Mouse (Mus musculus) midbrain, embryonic 10.5 days (tissue): Measurements from ENCODE around the gene Mybpc2. TPM values are rescaled to one million over a fixed set of nuclear protein-coding genes. Genes with fewer than 3 reads are reported as not detected.

ENCODE experiments used
- DNase-seq: peaks from one replicate; pipeline ENCODE4 v3.0.0-alpha.2; 2017; ENCODE audit warnings: low spot score
- H3K27ac ChIP-seq: fragments of 300-500 bp; sonication (generic); replicated peaks from 2 replicates; pipeline ENCODE4 v1.5.1; 2016; ENCODE audit warnings: mild to moderate bottlenecking
- H3K27me3 ChIP-seq: fragments of 300-500 bp; sonication (generic); 2 replicates; pipeline ENCODE4 v1.6.1; 2016; ENCODE audit warnings: low read depth, mild to moderate bottlenecking; ENCODE audit not compliant: poor library complexity, severe bottlenecking
- H3K36me3 ChIP-seq: fragments of 300-500 bp; sonication (generic); 2 replicates; pipeline ENCODE4 v1.6.1; 2016; ENCODE audit warnings: mild to moderate bottlenecking, moderate library complexity
- H3K4me1 ChIP-seq: fragments of 300-500 bp; sonication (generic); 2 replicates; pipeline ENCODE4 v1.6.1; 2016
- H3K4me3 ChIP-seq: fragments of 300-500 bp; sonication (generic); 2 replicates; pipeline ENCODE4 v1.5.1; 2016; ENCODE audit warnings: mild to moderate bottlenecking, moderate library complexity
- H3K9me3 ChIP-seq: fragments of 300-500 bp; sonication (generic); replicated peaks from 2 replicates; pipeline ENCODE4 v1.6.1; 2016; ENCODE audit warnings: mild to moderate bottlenecking
- WGBS: fragments of 180-500 bp; shearing (Covaris S2); methylation state at CpG from one replicate; pipeline ENCODE4 v1.1.7; 2016; 5-methylcytosine and 5-hydroxymethylcytosine counted together
- polyA plus RNA-seq: library from polyadenylated mRNA; unstranded; fragments of >200 nt; fragmentation: Nextera tagmentation; extraction: Ambion mirVana; gene quantifications from 2 replicates; pipeline ENCODE4 v1.2.1, GENCODE M21; 2016

Gene Mybpc2
- polyA plus RNA-seq, 1 experiment from 2014 or later = 0.20 TPM

DNA sequence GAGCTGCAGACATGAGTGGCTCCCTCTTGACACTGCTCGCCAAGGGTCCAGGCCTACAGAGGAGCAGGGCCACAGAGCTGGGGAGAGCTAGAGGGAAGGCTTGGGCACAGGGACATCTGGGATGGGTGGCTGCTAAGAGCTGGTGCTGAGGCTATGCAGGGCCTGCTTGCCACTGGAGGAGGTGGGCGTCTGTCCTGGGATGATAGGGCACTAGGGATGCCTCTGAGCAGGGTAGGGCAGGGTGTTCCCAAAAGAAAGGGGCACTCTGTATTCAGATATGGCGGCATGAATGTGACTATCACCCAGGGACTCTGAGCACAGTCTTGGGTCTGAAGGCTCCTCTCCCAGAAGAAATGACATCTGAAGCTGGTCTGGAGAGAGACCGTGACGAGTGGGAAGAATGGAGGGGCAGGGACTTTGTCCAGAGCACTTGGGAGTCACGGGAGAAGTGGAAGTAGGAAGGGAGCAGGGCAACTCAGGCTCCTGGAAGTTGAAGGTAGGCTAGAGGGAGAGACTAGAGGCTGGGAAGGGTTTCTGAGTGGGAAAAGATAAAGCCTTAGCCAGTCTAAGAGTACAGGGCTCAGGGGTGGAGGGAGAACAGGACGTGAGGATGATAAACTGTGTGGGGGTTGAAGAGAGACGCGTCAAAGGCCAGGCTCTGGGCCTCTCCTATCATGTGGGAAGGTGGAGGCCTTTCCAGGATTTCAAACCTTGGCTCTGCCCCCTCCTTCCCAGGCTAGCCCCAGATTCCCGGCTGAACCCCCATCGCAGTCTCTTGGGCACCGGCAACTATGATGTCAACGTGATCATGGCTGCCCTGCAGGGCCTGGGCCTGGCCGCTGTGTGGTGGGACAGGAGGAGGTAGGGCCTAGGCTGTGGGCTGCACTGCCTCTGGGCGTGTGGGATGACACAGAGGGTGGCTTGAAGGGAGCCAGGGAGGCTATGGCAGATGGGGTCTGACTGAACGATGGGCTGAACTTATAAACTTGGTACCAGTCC is 54.5 kb downstream of the Mybpc2 start:
- Histone ChIP-seq H3K4me1 (peaks cover 81% of the 10 kb centered on the region), H3K9me3 (no peaks in the 10 kb centered on the region), H3K27ac (peak overlapping the region; percentile 88), H3K27me3 (peaks cover 12% of the 10 kb centered on the region), H3K36me3 (no peaks in the 10 kb centered on the region), H3K4me3 (peak overlapping the region; percentile 64; the same call in 1 of the 2 replicates)
- WGBS = 88% methylated on average over 16 of the region's 16 CpGs
- no peak for DNase-seq

DNA sequence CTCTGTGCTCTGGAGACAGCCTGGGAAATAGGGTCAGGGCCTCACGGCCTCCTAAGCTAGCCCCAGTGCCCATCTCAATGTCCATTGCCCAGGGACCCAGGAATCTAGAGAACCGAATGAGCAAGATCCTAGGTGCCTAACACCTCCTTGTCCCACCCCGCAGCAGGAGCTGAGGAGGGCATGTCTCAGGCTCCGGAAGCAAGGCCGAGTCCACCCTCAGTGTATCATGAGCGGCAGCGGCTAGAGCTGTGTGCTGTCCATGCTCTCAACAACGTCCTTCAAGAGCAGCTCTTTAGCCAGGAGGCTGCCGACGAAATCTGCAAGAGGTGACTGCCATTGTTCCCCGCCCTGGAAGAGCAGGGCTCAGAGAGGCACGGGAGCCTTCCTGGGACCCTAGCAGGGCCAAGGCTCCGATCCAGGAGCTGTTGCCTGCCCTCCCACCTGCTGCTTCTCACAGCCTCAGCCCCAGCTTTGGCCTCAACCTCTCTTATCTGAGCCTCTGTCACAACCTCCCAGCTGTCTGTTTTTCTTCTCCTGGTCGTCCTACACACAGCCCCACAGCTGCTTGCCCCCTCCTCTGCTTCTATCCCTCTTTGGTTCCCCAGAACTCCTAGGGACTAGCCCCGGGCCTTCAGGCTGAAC is 55.7 kb downstream of the Mybpc2 start:
- Histone ChIP-seq H3K9me3 (no peaks in the 10 kb centered on the region), H3K27ac (peak overlapping the region; percentile 88), H3K27me3 (peaks cover 9% of the 10 kb centered on the region), H3K4me3 (peak overlapping the region; percentile 64), H3K4me1 (peaks cover 82% of the 10 kb centered on the region), H3K36me3 (peaks cover 8% of the 10 kb centered on the region)
- peak; percentile 12 for DNase-seq
- 66% methylated on average over 15 of the region's 15 CpGs for WGBS

DNA sequence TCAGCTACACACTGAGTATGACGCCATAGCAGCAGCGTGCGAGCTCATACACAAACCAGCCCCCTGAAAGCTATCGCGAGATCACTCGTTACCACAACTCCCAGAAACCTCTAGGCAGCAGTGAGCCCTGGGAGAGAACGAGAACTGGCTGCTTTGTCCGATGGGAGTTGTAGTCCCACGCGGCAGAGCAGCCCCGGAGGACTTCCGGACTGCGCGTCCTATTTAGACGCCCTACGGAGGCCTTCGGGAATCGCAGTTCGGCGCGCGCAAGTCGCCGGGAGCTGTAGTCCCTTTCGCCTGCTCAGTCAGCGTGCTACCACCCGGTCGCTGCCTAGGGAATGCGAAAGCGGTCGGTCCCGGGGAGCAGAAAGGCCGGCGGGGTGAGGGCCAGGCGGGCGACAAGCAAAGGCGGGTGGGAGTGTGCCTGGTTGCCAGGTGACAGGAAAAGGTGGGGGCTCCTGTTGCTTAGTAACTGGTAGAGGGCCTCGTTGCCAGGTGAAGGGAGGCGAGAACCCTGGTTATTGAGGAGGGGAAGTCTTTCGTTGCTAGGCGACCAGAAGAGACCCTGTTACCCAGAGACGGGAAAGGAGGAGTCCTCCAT is 56.5 kb downstream of the Mybpc2 start, which contains the start of gene Josd2:
Gene Josd2 (plus strand): TSS at position 170 of the 601 bp plus-strand sequence.
- peaks cover 82% of the 10 kb centered on the region for H3K4me1 ChIP-seq
- H3K4me3 ChIP-seq = peak within 1 kb of the TSS; percentile 64
- peaks cover 18% of the 10 kb centered on the region for H3K27me3 ChIP-seq
- H3K36me3 ChIP-seq = peaks cover 16% of the 10 kb centered on the region
- H3K27ac ChIP-seq = peak within 1 kb of the TSS; percentile 88
- WGBS = under 1% methylated on average over 42 of the region's 42 CpGs
- peak; percentile 96 for DNase-seq
- no peaks in the 10 kb centered on the region for H3K9me3 ChIP-seq

DNA sequence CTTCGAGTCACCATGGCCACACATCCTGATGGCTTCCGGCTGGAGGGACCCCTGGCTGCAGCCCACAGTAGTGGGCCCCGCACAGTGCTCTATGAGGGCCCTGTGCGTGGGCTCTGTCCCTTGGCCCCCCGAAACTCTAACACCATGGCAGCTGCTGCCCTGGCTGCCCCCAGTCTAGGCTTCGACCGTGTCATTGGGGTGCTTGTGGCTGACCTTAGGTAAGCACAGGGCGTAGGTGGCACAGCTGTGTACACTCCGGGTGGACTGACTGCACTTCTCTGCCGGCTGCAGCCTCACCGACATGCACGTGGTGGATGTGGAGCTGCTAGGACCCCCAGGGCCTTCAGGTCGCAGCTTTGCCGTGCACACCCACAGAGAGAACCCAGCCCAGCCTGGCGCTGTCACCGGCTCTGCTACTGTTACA is 57.6 kb downstream of the Mybpc2 start:
- peaks cover 28% of the 10 kb centered on the region for H3K27me3 ChIP-seq
- DNase-seq = peak; percentile 15
- H3K4me3 ChIP-seq = peak overlapping the region; percentile 64

DNA sequence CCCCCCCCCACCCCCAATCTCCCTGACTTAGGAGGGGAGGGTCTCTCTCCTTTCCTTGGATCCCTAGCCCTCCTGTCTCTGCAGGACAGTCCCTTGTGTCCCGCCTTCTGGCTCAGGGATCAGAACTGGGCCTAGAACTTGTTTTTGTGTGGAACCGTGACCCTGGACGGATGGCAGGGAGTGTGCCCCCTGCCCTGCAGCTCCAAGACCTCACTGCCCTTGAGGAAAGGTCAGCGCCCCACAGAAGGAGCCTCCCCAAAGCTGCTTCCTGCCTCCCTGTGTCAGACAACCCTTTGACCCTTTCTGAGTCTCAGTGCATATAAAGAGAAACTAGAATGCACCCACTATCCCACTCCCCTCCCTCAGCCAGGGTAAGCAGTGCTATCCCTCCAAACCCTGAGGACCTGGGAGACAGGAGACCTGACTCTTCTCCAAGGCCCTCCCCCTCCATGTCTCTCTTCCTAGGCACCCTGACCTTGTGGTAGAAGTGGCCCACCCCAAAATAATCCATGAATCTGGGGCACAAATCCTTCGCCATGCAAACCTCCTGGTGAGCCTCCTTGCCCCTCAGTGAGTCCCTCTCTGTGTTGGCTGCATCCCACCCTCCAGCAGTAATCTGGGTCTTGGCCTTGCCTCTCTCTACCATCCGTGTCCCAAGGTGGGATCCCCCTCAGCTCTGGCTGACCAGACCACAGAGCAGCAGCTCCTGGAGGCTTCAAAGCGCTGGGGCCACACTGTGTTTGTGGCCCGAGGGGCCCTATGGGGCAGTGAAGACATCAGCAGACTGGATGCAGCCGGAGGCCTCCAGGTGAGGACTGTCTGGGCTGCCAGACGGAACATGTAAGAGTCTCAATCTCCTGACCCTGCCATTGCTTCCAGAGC is 58.2 kb downstream of the Mybpc2 start:
- Histone ChIP-seq H3K27me3 (peaks cover 35% of the 10 kb centered on the region), H3K27ac (peak overlapping the region; percentile 35), H3K9me3 (no peaks in the 10 kb centered on the region), H3K4me1 (peaks cover 78% of the 10 kb centered on the region), H3K36me3 (peaks cover 33% of the 10 kb centered on the region), H3K4me3 (no peak overlapping the region)
- WGBS = 78% methylated on average over 10 of the region's 10 CpGs
- peak; percentile 12 for DNase-seq

More for the DNA sequence above, 57.6 kb downstream of the Mybpc2 start:
- H3K36me3 ChIP-seq = peaks cover 27% of the 10 kb centered on the region
- peaks cover 81% of the 10 kb centered on the region for H3K4me1 ChIP-seq
- WGBS = 87% methylated on average over 16 of the region's 16 CpGs
- peak overlapping the region; percentile 88 for H3K27ac ChIP-seq
- no peaks in the 10 kb centered on the region for H3K9me3 ChIP-seq

DNA sequence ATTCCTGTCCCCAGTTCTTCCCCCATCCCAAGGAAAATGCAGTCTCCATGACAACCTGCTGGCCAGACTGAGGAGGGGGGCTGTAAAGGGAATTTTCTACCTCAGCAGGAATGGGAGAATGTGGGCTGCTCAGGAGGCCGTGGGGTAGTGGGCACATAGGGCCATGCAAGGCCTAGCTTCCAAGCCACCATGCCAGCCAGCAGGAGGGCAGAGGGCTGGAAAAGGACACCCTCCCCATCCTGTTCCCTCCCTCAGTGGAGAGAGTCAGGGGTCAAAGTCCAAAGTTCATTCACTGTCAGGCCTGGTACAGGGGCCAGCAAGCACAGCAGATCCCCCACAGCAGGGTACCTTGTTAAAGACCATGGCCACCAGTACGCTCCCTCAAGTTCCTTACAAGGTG is 59.3 kb downstream of the Mybpc2 start, which contains the start of gene Aspdh:
Gene Aspdh (plus strand): TSS at position 281 of the 400 bp plus-strand sequence.
- Histone ChIP-seq H3K4me3 (no peak within 1 kb of the TSS), H3K27ac (peak within 1 kb of the TSS; percentile 35), H3K36me3 (peaks cover 44% of the 10 kb centered on the region), H3K27me3 (peaks cover 46% of the 10 kb centered on the region), H3K9me3 (no peaks in the 10 kb centered on the region), H3K4me1 (peaks cover 71% of the 10 kb centered on the region)
- DNase-seq = peak; percentile 12
- 51% methylated on average over 2 of the region's 2 CpGs for WGBS

DNA sequence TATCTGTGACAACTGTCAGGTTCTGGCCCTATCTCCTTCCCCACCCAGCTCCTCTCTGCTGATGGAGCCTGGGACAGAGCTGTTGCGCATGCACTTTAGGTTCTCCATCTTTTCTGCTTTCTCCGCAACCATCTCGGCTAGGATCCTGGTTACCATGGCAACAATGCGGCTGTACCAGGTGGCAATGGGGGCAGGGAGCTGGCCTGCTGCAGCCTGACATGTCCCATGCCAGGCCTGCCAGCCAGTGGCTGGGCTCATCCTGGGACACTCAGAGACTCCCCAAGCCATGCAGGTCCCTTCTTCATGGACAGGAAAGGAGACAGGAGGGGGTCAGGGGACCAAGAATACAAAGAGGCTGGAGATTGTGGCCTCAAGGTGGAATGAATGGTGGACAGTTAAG is 59.9 kb downstream of the Mybpc2 start:
- Histone ChIP-seq H3K9me3 (no peaks in the 10 kb centered on the region), H3K36me3 (peaks cover 50% of the 10 kb centered on the region), H3K27ac (no peak overlapping the region; the same call in 1 of the 2 replicates), H3K27me3 (peaks cover 52% of the 10 kb centered on the region), H3K4me1 (peaks cover 68% of the 10 kb centered on the region), H3K4me3 (no peak overlapping the region)
- peak; percentile 40 for DNase-seq
- WGBS = 24% methylated on average over 4 of the region's 4 CpGs

DNA sequence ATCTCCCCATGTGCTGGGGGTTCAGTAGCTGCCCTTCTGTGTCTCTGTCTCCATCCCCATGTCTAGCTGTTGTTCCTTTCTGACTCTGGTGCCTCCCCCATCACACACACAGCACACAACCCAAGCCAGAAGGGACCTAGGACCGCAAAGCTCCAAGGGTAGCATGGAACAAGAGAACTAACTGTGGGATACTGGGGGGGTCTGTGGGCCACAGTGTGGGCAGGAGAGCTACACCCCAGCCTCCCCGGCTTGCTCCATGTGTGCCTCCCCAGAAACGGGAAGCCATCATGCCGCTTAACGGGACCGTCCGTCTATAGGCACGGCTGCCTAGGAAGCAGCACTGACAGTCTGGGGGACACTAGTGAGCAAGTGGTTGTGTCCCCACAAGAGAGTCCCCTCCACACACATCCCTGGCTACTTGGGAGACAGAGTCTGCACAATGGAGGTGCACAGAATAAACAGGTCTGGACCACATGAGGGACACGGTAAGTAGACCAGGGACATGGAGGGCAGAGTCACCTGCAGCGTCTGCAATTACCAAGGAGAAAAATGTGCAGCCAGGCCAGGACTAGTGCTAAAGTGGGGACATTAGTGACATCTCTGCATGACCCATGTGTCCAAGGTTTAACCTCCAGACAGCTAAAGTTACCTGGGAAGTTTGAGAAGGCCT is 60.8 kb downstream of the Mybpc2 start:
- peaks cover 60% of the 10 kb centered on the region for H3K4me1 ChIP-seq
- H3K4me3 ChIP-seq = no peak overlapping the region
- peaks cover 55% of the 10 kb centered on the region for H3K27me3 ChIP-seq
- peaks cover 59% of the 10 kb centered on the region for H3K36me3 ChIP-seq
- no peak overlapping the region for H3K27ac ChIP-seq
- H3K9me3 ChIP-seq = no peaks in the 10 kb centered on the region
- WGBS = 86% methylated on average over 10 of the region's 10 CpGs
- DNase-seq = no peak

DNA sequence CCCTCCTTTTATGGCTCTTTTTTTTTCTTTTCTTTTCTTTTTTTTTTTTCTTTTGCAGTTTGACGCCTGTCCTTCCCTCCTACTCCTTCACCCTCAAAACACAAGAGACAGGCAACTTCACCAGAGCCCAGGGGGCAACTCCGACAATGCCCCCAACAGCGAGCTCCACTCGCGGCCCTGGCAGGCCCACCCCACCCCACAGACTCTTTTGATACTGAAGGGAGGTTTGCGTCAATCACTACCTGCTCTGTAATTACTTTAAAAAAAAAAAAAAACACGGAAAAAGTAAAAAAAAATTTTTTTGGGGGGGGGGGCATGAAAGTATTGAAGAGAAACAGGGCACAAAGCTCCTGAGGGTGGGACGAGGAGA is 61.4 kb downstream of the Mybpc2 start:
- peaks cover 55% of the 10 kb centered on the region for H3K27me3 ChIP-seq
- H3K36me3 ChIP-seq = peaks cover 65% of the 10 kb centered on the region
- H3K9me3 ChIP-seq = peaks cover 5% of the 10 kb centered on the region; the same call in 1 of the 2 replicates
- no peak overlapping the region for H3K27ac ChIP-seq
- H3K4me1 ChIP-seq = peaks cover 54% of the 10 kb centered on the region
- no peak for DNase-seq
- 30% methylated on average over 8 of the region's 8 CpGs for WGBS
- H3K4me3 ChIP-seq = no peak overlapping the region

DNA sequence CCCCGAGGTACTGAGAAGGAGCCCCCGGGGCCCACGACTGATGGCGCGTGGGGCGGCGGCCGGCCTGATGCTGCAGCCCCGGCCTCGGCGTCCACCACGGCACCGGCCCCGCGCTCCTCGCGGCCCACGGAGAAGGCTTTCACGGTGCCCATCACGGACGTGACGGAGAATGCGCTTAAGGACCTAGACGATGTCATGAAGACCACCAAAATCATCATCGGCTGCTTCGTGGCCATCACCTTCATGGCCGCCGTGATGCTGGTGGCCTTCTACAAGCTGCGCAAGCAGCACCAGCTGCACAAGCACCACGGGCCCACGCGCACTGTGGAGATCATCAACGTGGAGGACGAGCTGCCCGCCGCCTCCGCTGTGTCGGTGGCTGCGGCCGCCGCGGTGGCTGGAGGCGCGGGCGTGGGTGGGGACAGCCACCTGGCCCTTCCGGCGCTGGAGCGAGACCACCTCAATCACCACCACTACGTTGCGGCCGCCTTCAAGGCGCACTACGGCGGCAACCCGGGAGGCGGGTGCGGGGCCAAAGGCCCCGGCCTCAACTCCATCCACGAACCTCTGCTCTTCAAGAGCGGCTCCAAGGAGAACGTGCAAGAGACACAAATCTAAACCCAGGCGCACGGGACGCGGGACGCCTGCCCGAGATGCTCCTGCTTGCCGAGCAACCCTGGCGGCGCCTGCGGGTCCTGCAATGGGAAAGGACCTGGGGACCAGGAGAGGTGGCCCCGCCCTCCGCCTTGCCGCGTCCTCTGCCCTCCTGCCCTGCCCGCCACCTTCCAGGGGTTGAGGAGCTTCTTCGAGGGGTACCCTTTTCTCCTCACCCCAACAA is 62.0 kb downstream of the Mybpc2 start:
- peaks cover 55% of the 10 kb centered on the region for H3K27me3 ChIP-seq
- 23% methylated on average over 77 of the region's 77 CpGs for WGBS
- H3K4me1 ChIP-seq = peaks cover 52% of the 10 kb centered on the region
- peak; percentile 75 for DNase-seq
- H3K27ac ChIP-seq = peak overlapping the region; percentile 28; the same call in 1 of the 2 replicates
- peak overlapping the region; percentile 32 for H3K4me3 ChIP-seq
- peaks cover 71% of the 10 kb centered on the region for H3K36me3 ChIP-seq
- peaks cover 6% of the 10 kb centered on the region; the same call in 1 of the 2 replicates for H3K9me3 ChIP-seq
